Mouse (Mus musculus): ENCODE data around the gene Fam234b.

DNA sequence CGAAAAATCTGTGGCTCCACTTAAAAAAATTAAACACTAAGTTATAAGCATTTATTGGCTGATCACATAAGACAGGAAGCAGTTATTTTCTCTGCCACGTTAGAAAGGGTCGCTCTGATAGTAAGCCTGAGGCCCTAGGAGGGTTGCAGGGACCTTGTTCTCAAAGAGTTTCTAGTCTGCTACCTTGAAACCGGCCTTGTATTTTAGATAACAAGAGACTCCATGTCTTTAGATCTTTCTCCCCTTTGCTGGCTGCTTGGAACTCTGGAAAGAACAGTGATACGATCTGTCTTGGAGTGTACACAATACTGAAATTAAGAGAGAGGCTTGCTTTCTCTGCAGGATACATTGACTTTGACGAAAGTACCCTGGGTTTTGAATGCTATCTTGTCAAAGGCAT is 949 bp downstream of the Fam234b start:
- TF ChIP-seq CTCF (IDR thresholded peaks at IDR 0.05) = no peak
- TF ChIP-seq EP300 (IDR thresholded peaks at IDR 0.05) = no peak

Measured in lung, postnatal 0 days (tissue).